Mouse (Mus musculus) CH12.LX (cell line): ENCODE measurements around the gene Jun.

Experiments
- BHLHE40 ChIP-seq: IDR thresholded peaks from 2 replicates; pipeline ENCODE4 v1.6.1; 2011; ENCODE audit warnings: mild to moderate bottlenecking, low read depth, low read length, improper control_type of control experiment
- CHD1 ChIP-seq: IDR thresholded peaks from 2 replicates; pipeline ENCODE4 v1.6.1; 2012; ENCODE audit warnings: low read depth, low read length, improper control_type of control experiment, inconsistent platforms
- CHD2 ChIP-seq: IDR thresholded peaks from 2 replicates; pipeline ENCODE4 v1.6.1; 2011; ENCODE audit warnings: low read length, improper control_type of control experiment
- CTCF ChIP-seq, 2 experiments: IDR thresholded peaks in 1 of 2; conservative IDR thresholded peaks in 1 of 2; 2 replicates each; pipeline ENCODE4 v1.5.1; 2011 to 2012; ENCODE audit warnings: low read depth in 2 of 2, low read length in 2 of 2, improper control_type of control experiment in 1 of 2, inconsistent platforms in 1 of 2, mild to moderate bottlenecking in 1 of 2, moderate library complexity in 1 of 2
- ETS1 ChIP-seq: conservative IDR thresholded peaks from 2 replicates; pipeline ENCODE4 v1.6.1; 2012; ENCODE audit warnings: low read depth, mild to moderate bottlenecking, inconsistent platforms, low read length, improper control_type of control experiment, moderate library complexity
- JUND ChIP-seq: conservative IDR thresholded peaks from 2 replicates; pipeline ENCODE4 v1.6.1; 2011; ENCODE audit warnings: low read depth, low read length, improper control_type of control experiment
- MAX ChIP-seq: IDR thresholded peaks from 2 replicates; pipeline ENCODE4 v1.6.1; 2011; ENCODE audit warnings: low read length, improper control_type of control experiment
- MXI1 ChIP-seq: IDR thresholded peaks from 2 replicates; pipeline ENCODE4 v1.6.1; 2011; ENCODE audit warnings: mild to moderate bottlenecking, low read depth, low read length, improper control_type of control experiment
- NELFE ChIP-seq: IDR thresholded peaks from 2 replicates; pipeline ENCODE4 v1.6.1; 2011; ENCODE audit warnings: low read depth, low read length, improper control_type of control experiment
- POLR2A ChIP-seq: IDR thresholded peaks from 2 replicates; pipeline ENCODE4 v1.6.1; 2011; ENCODE audit warnings: low read depth, mild to moderate bottlenecking, improper control_type of control experiment, low read length
- TCF12 ChIP-seq: IDR thresholded peaks from 2 replicates; pipeline ENCODE4 v1.6.1; 2014; ENCODE audit warnings: low read depth, mild to moderate bottlenecking, inconsistent platforms, low read length, improper control_type of control experiment
- USF1 ChIP-seq: IDR thresholded peaks from 2 replicates; pipeline ENCODE4 v1.6.1; 2014; ENCODE audit warnings: low read depth, mild to moderate bottlenecking, inconsistent platforms, low read length, improper control_type of control experiment
- USF2 ChIP-seq: conservative IDR thresholded peaks from 2 replicates; pipeline ENCODE4 v1.6.1; 2011; ENCODE audit warnings: low read depth, low read length, improper control_type of control experiment

GRCm38 (mm10) chr4:95031158-95031557 is 20.9 kb downstream of the Jun start:
- TF ChIP-seq POLR2A, result no peak
- TF ChIP-seq TCF12, result no peak
- no peak for TF ChIP-seq CTCF (conservative IDR thresholded peaks at IDR 0.05 in 1 of 2, IDR thresholded peaks at IDR 0.05 in 1 of 2; ENCODE audit: low read depth in 2 of 2, low read length in 2 of 2)
- TF ChIP-seq MXI1, result no peak
- no peak for TF ChIP-seq USF1
- TF ChIP-seq BHLHE40, result no peak
- TF ChIP-seq CHD1, result no peak
- no peak for TF ChIP-seq JUND
- no peak for TF ChIP-seq CHD2
- TF ChIP-seq MAX, result no peak
- TF ChIP-seq USF2, result no peak
- TF ChIP-seq NELFE, result no peak
- TF ChIP-seq ETS1, result no peak
